Comparison of ENCODE assay signal across 9 mouse cellular contexts in the genomic region with DNA sequence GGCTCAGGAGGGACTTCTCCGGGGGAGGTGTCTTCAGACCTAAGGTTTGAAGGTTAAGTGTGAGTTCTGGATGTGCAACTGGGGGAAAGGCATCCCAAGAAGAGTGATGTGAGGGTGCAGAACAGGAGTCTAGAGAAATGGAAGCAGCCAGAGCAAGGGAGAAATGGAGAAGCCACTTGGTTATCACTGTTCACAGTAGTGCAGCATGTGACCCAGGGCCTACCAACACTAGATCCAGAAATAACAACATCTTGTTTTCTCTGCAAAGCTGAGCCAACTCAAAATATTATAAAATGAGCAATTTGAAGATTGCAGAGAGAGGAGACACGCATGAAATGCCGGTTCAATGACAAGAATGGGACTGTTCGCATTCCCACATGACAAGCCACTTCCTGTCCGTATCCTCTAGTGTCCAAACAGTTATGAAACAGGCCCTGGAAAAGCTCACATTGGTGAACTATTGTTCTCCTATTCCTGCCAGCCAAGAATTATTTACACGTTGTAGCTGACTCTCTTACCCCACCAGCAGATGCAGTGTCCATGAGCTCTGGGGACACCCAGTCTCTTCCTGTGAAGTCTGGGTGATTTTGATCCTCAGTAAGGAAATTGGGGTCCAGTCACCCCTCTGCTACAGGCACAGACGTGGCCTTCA. TPM values are rescaled to one million over a fixed set of nuclear protein-coding genes. Genes with fewer than 3 reads are reported as not detected.
DNase-seq lines count a peak whose midpoint lies in the region; ATAC-seq and TF ChIP-seq lines count a peak whose summit lies in the region.
"Had no signal": no experiment of that assay in that cellular context is flagged by ENCODE, and none has a peak within 500 bp of the region (broad histone marks: within the 10 kb centered on the region; RNA-seq: fewer than 3 reads in every experiment).

No protein-coding gene starts in this region.

- H3K4me3 ChIP-seq in liver, adult 2 months (ENCODE audit: insufficient read depth, low read depth, low read length), result no peak overlapping the region
- H3K4me3 ChIP-seq in liver, embryonic 11.5 days (ENCODE audit: low read depth, low read length), result no peak overlapping the region
- no peak overlapping the region for H3K4me3 ChIP-seq in heart, embryonic 11.5 days (ENCODE audit: low read depth, low read length)
- H3K4me3 ChIP-seq in lung, postnatal 0 days (ENCODE audit: low read depth, low read length), result no peak overlapping the region

- H3K4me2 ChIP-seq in liver, embryonic 11.5 days, result no peak overlapping the region
- no peak overlapping the region for H3K4me2 ChIP-seq in heart, embryonic 11.5 days
- peak overlapping the region; percentile 45; the same call in 1 of the 2 replicates for H3K4me2 ChIP-seq in lung, postnatal 0 days (replicated peaks; ENCODE audit: low read depth, low read length)

- DNase-seq in liver, adult 2 months (ENCODE audit: extremely low read depth, low read depth, low spot score), result peak; percentile 89
- no peak for DNase-seq in liver, embryonic 11.5 days (ENCODE audit: low spot score)
- peak; percentile 40 for DNase-seq in kidney, adult 18-20 months
- peak; percentile 93 for DNase-seq in lung, postnatal 0 days (ENCODE audit: low spot score)
- no peak for DNase-seq in thymus, postnatal 25 days
- no peak for DNase-seq in ovary, postnatal 14 days (ENCODE audit: low spot score)

- H3K79me2 ChIP-seq in liver, adult 2 months (ENCODE audit: control insufficient read depth, insufficient read depth, low read length), result no peaks in the 10 kb centered on the region

- peak; percentile 91 for TF ChIP-seq EP300 in lung, postnatal 0 days (IDR thresholded peaks at IDR 0.05)

- ATAC-seq in liver, embryonic 11.5 days (replicated peaks; ENCODE audit: low FRiP score), result no peak
- ATAC-seq in heart, embryonic 11.5 days (replicated peaks; ENCODE audit: insufficient number of reproducible peaks, low FRiP score, low TSS enrichment), result no peak
- peak; percentile 88 for ATAC-seq in lung, postnatal 0 days
- no peak for ATAC-seq in erythroid progenitor cell, adult 5-6 weeks (replicated peaks; ENCODE audit: low FRiP score, poor library complexity, severe bottlenecking)

- WGBS in liver, adult 2 months, result 22% methylated on average over 7 of the region's 7 CpGs
- WGBS in liver, embryonic 11.5 days, result 56% methylated on average over 7 of the region's 7 CpGs
- 61% methylated on average over 7 of the region's 7 CpGs for WGBS in heart, embryonic 11.5 days (ENCODE audit: insufficient replicate concordance)
- WGBS in lung, postnatal 0 days, result 29% methylated on average over 7 of the region's 7 CpGs

- no peak for TF ChIP-seq CTCF in liver, adult 2 months (IDR thresholded peaks at IDR 0.05; ENCODE audit: low read depth, low read length)
- 0 out of 2 replicates have a peak, but pooled peaks have one; percentile 6 for TF ChIP-seq CTCF in lung, postnatal 0 days (IDR thresholded peaks at IDR 0.05)

- no peaks in the 10 kb centered on the region for H3K9me3 ChIP-seq in liver, embryonic 11.5 days (ENCODE audit: control insufficient read depth, low read length)
- no peaks in the 10 kb centered on the region for H3K9me3 ChIP-seq in heart, embryonic 11.5 days (replicated peaks; ENCODE audit: control insufficient read depth, low read length)
- H3K9me3 ChIP-seq in lung, postnatal 0 days (ENCODE audit: low read length), result no peaks in the 10 kb centered on the region

- H3K4me1 ChIP-seq in liver, adult 2 months (ENCODE audit: control insufficient read depth, insufficient read depth, low read length), result peaks cover 7% of the 10 kb centered on the region
- no peaks in the 10 kb centered on the region for H3K4me1 ChIP-seq in liver, embryonic 11.5 days (replicated peaks; ENCODE audit: control insufficient read depth, insufficient read depth, low read length)
- peaks cover 12% of the 10 kb centered on the region; the same call in 1 of the 2 replicates for H3K4me1 ChIP-seq in heart, embryonic 11.5 days (ENCODE audit: control insufficient read depth, insufficient read depth, low read length)
- H3K4me1 ChIP-seq in lung, postnatal 0 days (ENCODE audit: insufficient read depth, low read depth, low read length), result peaks cover 5% of the 10 kb centered on the region; the same call in 1 of the 2 replicates

- 0 out of 2 replicates have a peak overlapping the region, but pooled peaks have one; percentile 29 for H3K9ac ChIP-seq in liver, adult 2 months (ENCODE audit: low read depth, low read length)
- H3K9ac ChIP-seq in liver, embryonic 11.5 days (ENCODE audit: low read depth, low read length), result no peak overlapping the region
- no peak overlapping the region for H3K9ac ChIP-seq in heart, embryonic 11.5 days (ENCODE audit: low read depth, low read length)
- no peak overlapping the region for H3K9ac ChIP-seq in lung, postnatal 0 days (replicated peaks; ENCODE audit: low read depth)

- H3K27ac ChIP-seq in liver, adult 2 months (replicated peaks; ENCODE audit: insufficient read depth, low read depth, low read length), result peak overlapping the region; percentile 86
- no peak overlapping the region for H3K27ac ChIP-seq in liver, embryonic 11.5 days (ENCODE audit: low read depth, low read length)
- H3K27ac ChIP-seq in heart, embryonic 11.5 days (ENCODE audit: low read depth, low read length), result 0 out of 2 replicates have a peak overlapping the region, but pooled peaks have one; percentile 10
- H3K27ac ChIP-seq in lung, postnatal 0 days (ENCODE audit: low read length), result peak overlapping the region; percentile 85

- H3K27me3 ChIP-seq in liver, adult 2 months (ENCODE audit: control insufficient read depth, insufficient read depth, low read length), result no peaks in the 10 kb centered on the region
- no peaks in the 10 kb centered on the region for H3K27me3 ChIP-seq in liver, embryonic 11.5 days (replicated peaks; ENCODE audit: control insufficient read depth, insufficient read depth, low read length)
- H3K27me3 ChIP-seq in heart, embryonic 11.5 days (ENCODE audit: control insufficient read depth, insufficient read depth, low read length), result no peaks in the 10 kb centered on the region
- H3K27me3 ChIP-seq in lung, postnatal 0 days (replicated peaks; ENCODE audit: insufficient read depth, low read length), result no peaks in the 10 kb centered on the region

- TF ChIP-seq POLR2A in liver, adult 2 months (IDR thresholded peaks at IDR 0.05; ENCODE audit: extremely low read depth, insufficient read depth, low read length), result no peak

- H3K36me3 ChIP-seq in liver, adult 2 months (ENCODE audit: control insufficient read depth, insufficient read depth, low read length), result no peaks in the 10 kb centered on the region
- H3K36me3 ChIP-seq in liver, embryonic 11.5 days (ENCODE audit: control insufficient read depth, insufficient read depth, low read length), result no peaks in the 10 kb centered on the region
- H3K36me3 ChIP-seq in heart, embryonic 11.5 days (ENCODE audit: control insufficient read depth, insufficient read depth, low read length), result no peaks in the 10 kb centered on the region
- H3K36me3 ChIP-seq in lung, postnatal 0 days (ENCODE audit: insufficient read depth, low read length), result no peaks in the 10 kb centered on the region

RNA-seq across cellular contexts. Expression of gene Hsd11b1, which starts 1.9 kb away (rescaled TPM):
- 807 and 1,077 TPM in 2 replicates for total RNA-seq in liver, adult 2 months (2014; rRNA removed)
- 826 and 1,028 TPM in 2 replicates for polyA plus RNA-seq in liver, adult 2 months (2012; rRNA removed)
- 1.1 and 1.8 TPM in 2 replicates for polyA plus RNA-seq in liver, embryonic 11.5 days (2014; fragmentation: Nextera tagmentation; extraction: Ambion mirVana)
- 1.6 and 2.2 TPM in 2 replicates for polyA plus RNA-seq in heart, embryonic 11.5 days (2014; fragmentation: Nextera tagmentation; extraction: Ambion mirVana)
- 184 and 200 TPM in 2 replicates for polyA plus RNA-seq in lung, postnatal 0 days (2015; fragmentation: Nextera tagmentation; extraction: Ambion mirVana)
- 23.8 and 24.7 TPM in 2 replicates for total RNA-seq in erythroid progenitor cell, adult 5-6 weeks (2015; ENCODE audit: low replicate concordance)
- 7.7 and 8.5 TPM in 2 replicates for total RNA-seq in erythroid progenitor cell, adult 5-6 weeks (2017; ENCODE audit: low replicate concordance)
- polyA plus RNA-seq: neural tube, embryonic 14.5 days had no signal

RNA-seq across cellular contexts. Expression of gene G0s2, which starts 11.0 kb away (rescaled TPM):
- total RNA-seq in liver, adult 2 months (2014; rRNA removed), result 78.0 and 106 TPM in 2 replicates
- polyA plus RNA-seq in liver, adult 2 months (2012; rRNA removed), result 179 and 444 TPM in 2 replicates
- polyA plus RNA-seq in liver, embryonic 11.5 days (2014; fragmentation: Nextera tagmentation; extraction: Ambion mirVana), result 33.2 and 33.3 TPM in 2 replicates
- 38.5 and 45.3 TPM in 2 replicates for polyA plus RNA-seq in heart, embryonic 11.5 days (2014; fragmentation: Nextera tagmentation; extraction: Ambion mirVana)
- 185 and 216 TPM in 2 replicates for polyA plus RNA-seq in lung, postnatal 0 days (2015; fragmentation: Nextera tagmentation; extraction: Ambion mirVana)
- 3.8 and 7.6 TPM in 2 replicates for total RNA-seq in erythroid progenitor cell, adult 5-6 weeks (2015; ENCODE audit: low replicate concordance)
- 2.3 and 6.8 TPM in 2 replicates for total RNA-seq in erythroid progenitor cell, adult 5-6 weeks (2017; ENCODE audit: low replicate concordance)

RNA-seq across cellular contexts. Expression of gene Lamb3, which starts 54.5 kb away (rescaled TPM):
- 1.7 and 2.0 TPM in 2 replicates for total RNA-seq in liver, adult 2 months (2014; rRNA removed)
- polyA plus RNA-seq in liver, adult 2 months (2012; rRNA removed), result 1.6 and 2.4 TPM in 2 replicates
- 0.15 and 0.48 TPM in 2 replicates for polyA plus RNA-seq in liver, embryonic 11.5 days (2014; fragmentation: Nextera tagmentation; extraction: Ambion mirVana)
- 0.64 and 1.2 TPM in 2 replicates for polyA plus RNA-seq in heart, embryonic 11.5 days (2014; fragmentation: Nextera tagmentation; extraction: Ambion mirVana)
- 62.8 and 63.1 TPM in 2 replicates for polyA plus RNA-seq in lung, postnatal 0 days (2015; fragmentation: Nextera tagmentation; extraction: Ambion mirVana)
- 13.0 TPM in 1 of 2 replicates, not detected in the other for total RNA-seq in erythroid progenitor cell, adult 5-6 weeks (2015; ENCODE audit: low replicate concordance)
- total RNA-seq in erythroid progenitor cell, adult 5-6 weeks (2017; ENCODE audit: low replicate concordance), result 1.3 TPM in 1 of 2 replicates, not detected in the other

Comparison
In these comparisons a context has a peak if more than half of its experiments do, and no peak if none do; other contexts are left out.
1. DNase-seq: peak in liver, adult 2 months (single experiment), kidney, adult 18-20 months (single experiment) and lung, postnatal 0 days (single experiment); none in liver, embryonic 11.5 days (single experiment), thymus, postnatal 25 days (single experiment) and ovary, postnatal 14 days (single experiment).
2. RNA of gene Hsd11b1, which starts 1.9 kb away (polyA plus RNA-seq): 826 to 1,028 TPM in liver, adult 2 months and 184 to 200 TPM in lung, postnatal 0 days; 1.6 to 2.2 TPM in heart, embryonic 11.5 days and 1.1 to 1.8 TPM in liver, embryonic 11.5 days; every median in the first group is over 10 times any median in the second.
3. RNA of gene Lamb3, which starts 54.5 kb away (polyA plus RNA-seq): 62.8 to 63.1 TPM in lung, postnatal 0 days; 1.6 to 2.4 TPM in liver, adult 2 months, 0.64 to 1.2 TPM in heart, embryonic 11.5 days and 0.15 to 0.48 TPM in liver, embryonic 11.5 days; every median in the first group is over 10 times any median in the second.